Mouse (Mus musculus) spleen, adult 12 weeks (tissue): ENCODE data around the gene Arl4d.
"Not testable (repeated sequence)": the region's sequence is repeated elsewhere in the genome, so short reads cannot be mapped to it uniquely, and the experiment has no call there.

Experiments
- DNase-seq: peaks from one replicate; pipeline ENCODE4 v3.0.0; 2022; ENCODE audit warnings: low spot score

Arl4d gene

DNA sequence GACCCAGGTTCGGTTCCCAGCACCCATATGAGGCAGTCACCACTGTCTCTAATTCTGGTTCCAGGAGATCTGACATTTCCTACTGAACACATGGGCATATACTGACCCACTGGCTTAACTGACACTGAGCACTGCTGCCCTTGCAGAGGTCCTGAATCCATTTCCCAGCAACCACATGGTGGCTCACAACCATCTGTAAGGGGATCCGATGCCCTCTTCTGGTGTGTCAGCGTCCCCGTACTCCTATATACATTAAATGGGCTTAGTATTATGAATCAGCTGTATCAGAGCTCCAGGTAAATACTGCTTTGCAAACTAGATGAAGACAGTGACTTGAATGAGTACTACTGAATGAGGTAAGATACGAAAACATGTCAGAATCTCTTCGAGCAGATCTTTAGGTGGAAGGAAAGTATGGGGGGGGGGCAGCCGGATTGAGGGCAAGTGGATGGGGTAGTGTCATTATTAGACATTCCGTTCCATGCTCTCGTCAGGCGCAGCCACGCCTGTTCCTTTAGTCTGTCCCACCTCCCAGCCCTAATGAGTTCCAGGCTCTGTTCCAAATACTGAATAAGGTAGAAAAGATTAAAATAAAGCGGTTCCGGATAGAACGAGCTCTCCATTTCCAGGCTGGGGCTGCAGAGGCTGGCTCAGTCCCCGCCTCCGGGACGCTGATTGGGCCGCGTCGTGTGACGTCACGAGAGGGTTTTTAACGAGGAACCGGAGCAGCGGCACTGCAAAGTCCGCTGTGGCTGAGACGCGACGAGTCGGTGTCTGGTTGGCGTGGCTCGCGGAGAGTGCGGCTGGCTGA, at the start of gene Arl4d:
Gene Arl4d (plus strand): TSS at position 717 of the 811 bp plus-strand sequence.
- peak; percentile 87 for DNase-seq

DNA sequence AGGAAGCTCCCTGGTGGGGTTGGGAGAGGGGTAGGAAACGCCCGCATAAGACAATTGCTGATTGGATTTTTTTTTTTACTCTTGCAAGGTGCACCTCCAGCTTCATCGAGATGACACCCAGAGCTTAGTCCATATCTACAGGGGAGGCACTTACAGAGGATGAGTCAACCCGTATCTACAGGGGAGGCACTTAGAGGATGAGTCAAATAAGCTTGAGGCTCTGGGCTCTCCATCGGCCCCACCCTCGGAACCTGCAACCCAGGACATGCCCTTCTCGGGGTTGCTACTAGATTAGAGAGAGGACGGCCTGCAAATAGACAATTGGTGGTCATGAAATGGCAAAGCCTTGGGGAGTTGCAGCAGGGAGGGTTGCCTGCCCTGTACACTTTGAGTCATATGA, 49.2 kb upstream of the Arl4d start:
- no peak for DNase-seq

DNA sequence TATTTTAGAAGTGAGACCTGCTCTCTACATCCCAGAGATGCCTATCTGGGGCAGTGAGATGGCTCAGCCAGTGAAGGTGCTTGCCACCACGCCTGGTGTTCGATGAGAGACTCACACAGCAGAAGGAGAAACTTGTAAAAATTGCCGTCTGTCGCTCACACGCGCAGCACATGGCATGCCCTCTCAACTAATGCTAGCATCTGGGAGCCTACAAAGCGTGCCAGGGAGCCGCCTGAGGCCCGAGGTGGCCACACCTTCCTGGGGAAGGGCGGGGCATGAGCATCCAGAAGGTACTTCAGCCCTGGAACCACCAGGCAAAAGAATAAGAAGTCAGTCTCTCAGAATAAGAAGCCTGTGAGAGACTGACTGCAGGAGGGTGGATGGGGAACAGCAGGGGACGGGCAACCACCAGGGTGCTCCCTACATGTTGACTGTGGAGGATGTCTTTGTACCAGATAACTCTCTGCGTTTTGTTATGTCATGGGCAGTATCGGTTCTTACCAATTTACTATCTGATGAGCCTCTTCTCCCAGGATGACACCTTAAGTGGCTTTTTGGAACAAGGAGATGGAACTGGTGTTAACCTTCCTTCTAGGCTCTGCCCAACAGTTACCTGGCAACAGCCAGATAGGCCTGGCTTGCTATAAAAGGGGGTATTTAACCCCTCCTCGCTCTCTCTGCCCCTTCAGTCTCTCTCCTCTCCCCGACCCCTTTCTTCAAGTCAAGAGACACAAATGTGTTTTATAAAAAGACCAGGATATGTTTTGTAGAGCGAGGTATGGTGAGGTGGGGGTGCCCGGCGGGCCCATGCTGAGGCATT, 48.2 kb upstream of the Arl4d start:
- peak; percentile 30 for DNase-seq

DNA sequence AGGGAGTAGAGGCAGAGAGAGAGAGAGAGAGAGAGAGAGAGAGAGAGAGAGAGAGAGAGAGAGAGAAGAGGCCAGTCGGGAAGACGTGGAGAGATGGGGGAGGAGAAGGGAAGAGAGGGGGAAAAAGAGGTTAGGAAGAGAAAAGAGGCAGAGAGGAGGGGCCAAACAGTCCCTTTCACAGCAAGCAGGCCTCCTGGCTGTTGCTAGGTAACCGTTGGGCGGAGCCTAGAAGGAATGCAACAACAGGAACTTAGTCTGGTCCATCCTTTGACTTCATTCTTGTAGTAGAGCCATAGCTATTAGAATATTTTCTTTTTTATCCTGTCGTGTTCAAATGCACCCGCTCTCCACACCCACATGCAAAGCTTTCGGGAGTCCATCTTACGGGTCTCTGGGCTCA, 47.5 kb upstream of the Arl4d start:
- DNase-seq, result no peak

- DNase-seq, result no peak
Measured at GRCm38 (mm10) chr11:101618596-101618995, 46.7 kb upstream of the Arl4d start.

GRCm38 (mm10) chr11:101620022-101620655, 45.2 kb upstream of the Arl4d start:
- DNase-seq, result not testable (repeated sequence)

GRCm38 (mm10) chr11:101626649-101626994, 38.7 kb upstream of the Arl4d start:
- DNase-seq, result no peak

DNA sequence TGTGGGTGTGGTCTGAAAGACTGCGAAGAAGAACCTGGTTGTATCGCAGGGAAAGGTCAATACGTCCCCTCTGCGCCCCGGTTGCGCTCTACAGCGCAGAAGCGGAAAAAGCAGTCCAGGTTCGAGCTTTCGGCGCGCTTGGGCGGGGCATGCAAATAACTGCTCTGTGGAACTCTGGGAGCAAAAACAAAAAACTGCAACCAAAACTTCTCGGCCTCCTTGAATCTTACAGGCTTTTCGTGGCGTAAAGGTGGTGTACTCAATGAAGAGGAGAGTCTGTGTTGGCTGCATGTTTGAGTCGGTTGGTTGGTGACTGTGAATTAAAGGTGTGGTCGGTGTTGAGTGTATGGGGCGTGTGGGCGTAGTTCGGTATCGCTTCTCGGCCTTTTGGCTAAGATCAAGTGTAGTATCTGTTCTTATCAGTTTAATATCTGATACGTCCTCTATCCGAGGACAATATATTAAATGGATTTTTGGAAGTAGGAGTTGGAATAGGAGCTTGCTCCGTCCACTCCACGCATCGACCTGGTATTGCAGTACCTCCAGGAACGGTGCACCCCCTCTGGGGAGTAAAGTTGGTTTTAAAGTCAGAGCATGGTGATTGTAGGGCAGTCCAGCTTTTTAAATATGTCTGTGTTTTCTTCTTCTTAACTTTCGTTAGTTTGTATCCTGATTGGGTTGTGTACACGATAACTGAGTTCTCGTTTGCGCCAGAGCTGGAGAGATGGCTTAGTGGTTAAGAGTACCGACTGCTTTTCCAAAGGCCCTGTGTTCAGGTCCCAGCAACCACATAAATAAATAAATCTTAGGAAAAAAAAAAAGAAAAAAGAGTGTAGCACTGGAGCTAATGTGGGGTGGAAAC, 38.1 kb upstream of the Arl4d start, which contains the start of gene Rdm1:
Gene Rdm1 (plus strand): TSS at position 201 of the 862 bp plus-strand sequence.
- DNase-seq, result peak; percentile 76

GRCm38 (mm10) chr11:101627857-101628559, 37.3 kb upstream of the Arl4d start:
- peak; percentile 82 for DNase-seq

DNA sequence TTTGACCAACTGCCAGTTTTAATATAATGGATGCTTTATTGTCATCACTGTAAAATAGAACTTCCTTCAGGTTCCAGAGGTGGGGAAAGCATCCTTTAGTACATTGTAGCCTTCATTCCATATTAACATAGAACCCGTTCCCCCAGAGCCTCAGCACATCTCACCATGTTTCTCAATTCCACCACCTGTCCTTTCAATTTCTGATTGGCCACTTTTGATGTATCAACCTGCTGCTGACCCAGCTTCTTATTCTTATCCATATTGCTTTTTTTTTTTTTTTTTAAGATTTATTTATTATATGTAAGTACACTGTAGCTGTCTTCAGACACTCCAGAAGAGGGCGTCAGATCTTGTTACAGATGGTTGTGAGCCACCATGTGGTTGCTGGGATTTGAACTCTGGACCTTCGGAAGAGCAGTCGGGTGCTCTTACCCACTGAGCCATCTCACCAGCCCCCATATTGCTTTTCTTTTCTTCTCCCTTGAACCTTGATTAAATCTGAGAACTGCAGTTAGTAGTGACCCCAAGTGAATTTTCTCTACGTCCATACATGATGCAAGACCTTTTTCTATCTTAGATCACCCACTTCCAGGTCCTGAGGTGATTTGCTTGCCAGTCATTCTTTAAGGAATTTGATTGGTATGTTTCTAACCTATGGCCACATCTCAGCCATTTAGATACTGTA, 36.5 kb upstream of the Arl4d start:
- DNase-seq, result not testable (repeated sequence)

- DNase-seq, result no peak
Measured at GRCm38 (mm10) chr11:101635660-101636059, 29.7 kb upstream of the Arl4d start.

DNA sequence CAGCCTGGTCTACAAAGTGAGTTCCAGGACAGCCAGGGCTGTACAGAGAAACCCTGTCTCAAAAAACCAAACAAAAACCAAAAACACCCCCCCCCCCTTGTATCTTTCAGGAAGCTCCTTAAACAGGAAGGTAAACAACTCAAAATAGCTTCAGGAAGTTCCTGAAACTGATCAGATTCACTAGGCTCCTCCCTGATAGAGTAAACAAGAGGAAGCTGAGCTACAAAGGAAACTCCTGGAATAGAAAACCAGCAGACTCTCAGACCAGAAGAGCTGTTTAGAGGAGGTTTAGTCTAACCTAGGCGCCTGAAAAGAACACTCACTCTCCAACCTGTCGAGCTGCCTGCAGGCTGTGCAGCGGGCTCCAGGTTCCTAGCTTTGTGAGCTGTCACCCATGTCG, 25.6 kb upstream of the Arl4d start:
- DNase-seq, result no peak

DNA sequence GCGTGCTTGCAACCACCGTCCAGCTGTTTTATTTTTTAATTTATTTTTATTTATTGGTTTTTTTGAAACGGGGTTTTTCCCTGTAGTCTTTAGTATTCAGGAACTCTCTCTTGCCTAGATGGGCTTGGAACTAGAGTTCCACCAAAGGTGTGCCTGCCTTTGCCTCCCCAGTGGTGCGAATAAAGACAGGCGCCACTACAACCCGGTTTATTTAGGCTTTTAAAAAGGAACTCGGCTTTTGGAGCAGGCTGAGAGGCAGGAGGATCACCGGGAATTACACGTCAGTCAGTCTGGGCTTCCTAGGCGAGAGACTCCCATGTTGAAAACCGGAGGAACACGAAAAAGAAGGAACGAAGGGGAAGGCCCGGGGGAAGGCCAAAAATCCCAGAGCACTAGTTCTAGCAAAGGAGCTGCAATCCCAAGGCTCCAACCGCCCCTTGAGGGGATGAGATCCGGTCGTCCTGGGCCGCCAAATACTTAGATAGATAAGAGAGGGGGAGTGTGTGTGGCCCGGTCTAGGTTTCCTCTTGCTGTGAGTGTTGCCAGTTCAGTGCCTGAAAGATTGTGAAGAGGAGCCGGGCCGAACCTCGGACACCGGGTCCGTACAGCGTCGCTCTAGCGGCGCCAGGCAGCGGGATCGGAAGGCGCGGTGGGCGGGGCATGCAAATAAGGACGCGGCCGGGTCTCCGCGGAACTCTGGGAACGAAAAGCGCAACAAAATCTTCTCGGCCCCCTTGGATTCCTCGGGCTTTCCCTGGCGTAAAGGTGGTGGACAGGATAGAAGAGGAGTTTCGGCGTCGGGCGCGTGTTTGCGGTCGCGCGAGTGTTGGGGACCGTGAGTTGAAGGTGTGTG, 24.3 kb upstream of the Arl4d start:
- DNase-seq, result peak; percentile 80

DNA sequence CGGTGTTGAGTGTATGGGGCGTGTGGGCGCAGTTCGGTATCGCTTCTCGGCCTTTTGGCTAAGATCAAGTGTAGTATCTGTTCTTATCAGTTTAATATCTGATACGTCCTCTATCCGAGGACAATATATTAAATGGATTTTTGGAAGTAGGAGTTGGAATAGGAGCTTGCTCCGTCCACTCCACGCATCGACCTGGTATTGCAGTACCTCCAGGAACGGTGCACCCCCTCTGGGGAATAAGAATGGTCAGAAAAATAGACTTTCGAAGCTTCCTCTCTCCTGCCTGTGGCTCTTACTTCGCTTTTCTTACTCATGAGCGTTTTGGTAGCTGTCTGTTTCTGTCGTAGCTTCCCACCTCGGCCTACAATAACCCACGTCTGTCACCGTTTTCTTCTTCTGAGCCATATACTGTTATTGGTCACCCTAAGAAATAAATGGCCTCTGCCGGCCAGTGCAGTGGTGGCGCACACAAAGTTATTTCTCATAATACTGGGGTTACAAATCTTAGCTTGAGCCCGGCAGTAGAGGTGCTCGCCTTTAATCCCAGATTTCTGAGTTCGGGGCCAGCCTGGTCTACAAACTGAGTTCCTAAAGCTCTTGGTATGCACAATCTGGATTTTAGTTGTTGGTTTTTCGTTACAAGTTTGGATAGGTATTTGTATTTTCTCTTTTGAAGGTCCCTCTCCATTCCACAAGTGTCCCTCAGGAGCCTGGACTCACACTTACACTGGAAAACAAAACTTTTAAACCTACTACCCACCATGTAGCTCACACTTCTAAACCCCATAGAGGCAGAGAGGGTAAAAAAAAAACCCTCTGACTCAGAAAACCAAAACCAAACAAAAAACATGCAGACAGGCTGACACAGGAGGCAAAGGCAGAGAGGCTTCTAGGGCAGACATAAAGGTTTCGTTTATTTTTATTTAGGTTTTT, 23.4 kb upstream of the Arl4d start:
- peak; percentile 33 for DNase-seq

GRCm38 (mm10) chr11:101642931-101643330, 22.4 kb upstream of the Arl4d start:
- no peak for DNase-seq

DNA sequence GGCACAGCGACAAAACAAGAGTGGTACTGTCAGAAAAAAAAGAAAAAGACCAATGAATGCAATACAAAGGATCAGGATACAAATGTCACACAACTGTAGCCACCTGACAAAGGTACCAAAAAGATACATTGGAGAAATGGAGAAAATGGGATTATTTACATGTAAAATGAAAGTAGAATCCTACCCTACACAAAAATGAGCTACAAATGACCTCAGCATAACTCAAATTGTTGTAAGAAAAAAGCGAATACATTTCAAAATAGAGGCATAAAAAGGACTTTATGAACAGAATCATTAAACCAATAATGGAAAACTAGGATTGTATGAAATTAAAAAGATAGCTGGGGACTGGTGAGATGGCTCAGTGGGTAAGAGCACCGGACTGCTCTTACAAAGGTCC, 20.8 kb upstream of the Arl4d start:
- no peak for DNase-seq

GRCm38 (mm10) chr11:101645043-101645410, 20.3 kb upstream of the Arl4d start:
- not testable (repeated sequence) for DNase-seq
